Mouse (Mus musculus): Measurements from ENCODE around the gene Jund. TPM values are rescaled to one million over a fixed set of nuclear protein-coding genes. Genes with fewer than 3 reads are reported as not detected.
A peak's percentile ranks its signal among the peaks of the same experiment; 100 is the strongest.

Jund gene
- polyA plus RNA-seq, 1 experiment from 2014 or later = 61.7 TPM

- Histone ChIP-seq H3K4me1 (peaks cover 30% of the 10 kb centered on the region), H3K4me3 (no peak overlapping the region), H3K9me3 (0 out of 2 replicates have a peak, but pooled peaks cover 4% of the 10 kb centered on the region), H3K27me3 (replicated peaks; ENCODE audit: low read depth, poor library complexity, severe bottlenecking) (no peaks in the 10 kb centered on the region), H3K27ac (replicated peaks) (peak overlapping the region; percentile 54; the same call in 1 of the 2 replicates), H3K36me3 (replicated peaks) (no peaks in the 10 kb centered on the region)
- DNase-seq (ENCODE audit: low spot score) = no peak
- 61% methylated on average over 4 of the region's 4 CpGs for WGBS
These were observed 35.1 kb upstream of the Jund start for GRCm38 (mm10) chr8:70663691-70664090.

- Histone ChIP-seq H3K27ac (replicated peaks) (no peak overlapping the region), H3K27me3 (replicated peaks; ENCODE audit: low read depth, poor library complexity, severe bottlenecking) (no peaks in the 10 kb centered on the region), H3K9me3 (0 out of 2 replicates have a peak, but pooled peaks cover 4% of the 10 kb centered on the region), H3K4me1 (peaks cover 20% of the 10 kb centered on the region), H3K36me3 (replicated peaks) (no peaks in the 10 kb centered on the region), H3K4me3 (no peak overlapping the region)
- no peak for DNase-seq (ENCODE audit: low spot score)
- 84% methylated on average over 3 of the region's 3 CpGs for WGBS
These were observed 34.1 kb upstream of the Jund start for GRCm38 (mm10) chr8:70664631-70665030.

GRCm38 (mm10) chr8:70665599-70665998 lies 33.1 kb upstream of the Jund start:
- Histone ChIP-seq H3K27ac (replicated peaks) (peak overlapping the region; percentile 16), H3K9me3 (0 out of 2 replicates have a peak, but pooled peaks cover 4% of the 10 kb centered on the region), H3K27me3 (replicated peaks; ENCODE audit: low read depth, poor library complexity, severe bottlenecking) (no peaks in the 10 kb centered on the region), H3K4me1 (peaks cover 11% of the 10 kb centered on the region; the same call in 1 of the 2 replicates), H3K36me3 (replicated peaks) (no peaks in the 10 kb centered on the region), H3K4me3 (no peak overlapping the region)
- no peak for DNase-seq (ENCODE audit: low spot score)
- WGBS = 59% methylated on average over 2 of the region's 2 CpGs

- DNase-seq (ENCODE audit: low spot score) = no peak
- 78% methylated on average over 5 of the region's 5 CpGs for WGBS
- peaks cover 11% of the 10 kb centered on the region for H3K4me1 ChIP-seq
- H3K9me3 ChIP-seq = 0 out of 2 replicates have a peak, but pooled peaks cover 4% of the 10 kb centered on the region
- H3K4me3 ChIP-seq = no peak overlapping the region
- no peaks in the 10 kb centered on the region for H3K36me3 ChIP-seq (replicated peaks)
- no peaks in the 10 kb centered on the region for H3K27me3 ChIP-seq (replicated peaks; ENCODE audit: low read depth, poor library complexity, severe bottlenecking)
- no peak overlapping the region for H3K27ac ChIP-seq (replicated peaks)
These were observed 31.7 kb upstream of the Jund start for GRCm38 (mm10) chr8:70667071-70667470.

- H3K36me3 ChIP-seq (replicated peaks) = peaks cover 8% of the 10 kb centered on the region
- DNase-seq (ENCODE audit: low spot score) = no peak
- H3K9me3 ChIP-seq = 0 out of 2 replicates have a peak, but pooled peaks cover 4% of the 10 kb centered on the region
- no peaks in the 10 kb centered on the region for H3K27me3 ChIP-seq (replicated peaks; ENCODE audit: low read depth, poor library complexity, severe bottlenecking)
- WGBS = 61% methylated on average over 10 of the region's 10 CpGs
- H3K4me3 ChIP-seq = peak overlapping the region; percentile 67; the same call in 1 of the 2 replicates
- peaks cover 33% of the 10 kb centered on the region for H3K4me1 ChIP-seq
- H3K27ac ChIP-seq (replicated peaks) = peak overlapping the region; percentile 95
These were observed 27.0 kb upstream of the Jund start for GRCm38 (mm10) chr8:70671615-70672324.

- no peak for DNase-seq (ENCODE audit: low spot score)
- peaks cover 14% of the 10 kb centered on the region for H3K36me3 ChIP-seq (replicated peaks)
- H3K27me3 ChIP-seq (replicated peaks; ENCODE audit: low read depth, poor library complexity, severe bottlenecking) = no peaks in the 10 kb centered on the region
- WGBS = 40% methylated on average over 19 of the region's 19 CpGs
- H3K9me3 ChIP-seq = 0 out of 2 replicates have a peak, but pooled peaks cover 4% of the 10 kb centered on the region
- peaks cover 33% of the 10 kb centered on the region for H3K4me1 ChIP-seq
- H3K27ac ChIP-seq (replicated peaks) = peak overlapping the region; percentile 95
- H3K4me3 ChIP-seq = peak overlapping the region; percentile 67
These were observed 26.2 kb upstream of the Jund start for GRCm38 (mm10) chr8:70672325-70673078.

GRCm38 (mm10) chr8:70673079-70673856 lies 25.5 kb upstream of the Jund start, which contains the start of gene Lsm4:
Gene Lsm4 (plus strand): TSS chr8:70673248.
- H3K27me3 ChIP-seq (replicated peaks; ENCODE audit: low read depth, poor library complexity, severe bottlenecking) = no peaks in the 10 kb centered on the region
- 0 out of 2 replicates have a peak, but pooled peaks cover 1% of the 10 kb centered on the region for H3K9me3 ChIP-seq
- under 1% methylated on average over 60 of the region's 60 CpGs for WGBS
- H3K27ac ChIP-seq (replicated peaks) = peak within 1 kb of the TSS; percentile 95
- peak within 1 kb of the TSS; percentile 67 for H3K4me3 ChIP-seq
- peak; percentile 97 for DNase-seq (ENCODE audit: low spot score)
- H3K36me3 ChIP-seq (replicated peaks) = peaks cover 22% of the 10 kb centered on the region
- peaks cover 33% of the 10 kb centered on the region for H3K4me1 ChIP-seq

- Histone ChIP-seq H3K4me1 (peaks cover 33% of the 10 kb centered on the region), H3K4me3 (peak overlapping the region; percentile 67), H3K9me3 (no peaks in the 10 kb centered on the region), H3K36me3 (replicated peaks) (peaks cover 30% of the 10 kb centered on the region), H3K27ac (replicated peaks) (peak overlapping the region; percentile 95), H3K27me3 (replicated peaks; ENCODE audit: low read depth, poor library complexity, severe bottlenecking) (no peaks in the 10 kb centered on the region)
- WGBS = 87% methylated on average over 3 of the region's 3 CpGs
- DNase-seq (ENCODE audit: low spot score) = no peak
These were observed 24.6 kb upstream of the Jund start for GRCm38 (mm10) chr8:70674109-70674508.

- no peaks in the 10 kb centered on the region for H3K9me3 ChIP-seq
- 74% methylated on average over 4 of the region's 4 CpGs for WGBS
- no peaks in the 10 kb centered on the region for H3K27me3 ChIP-seq (replicated peaks; ENCODE audit: low read depth, poor library complexity, severe bottlenecking)
- DNase-seq (ENCODE audit: low spot score) = no peak
- peaks cover 36% of the 10 kb centered on the region for H3K36me3 ChIP-seq (replicated peaks)
- H3K4me1 ChIP-seq = peaks cover 37% of the 10 kb centered on the region
- peak overlapping the region; percentile 67 for H3K4me3 ChIP-seq
- H3K27ac ChIP-seq (replicated peaks) = peak overlapping the region; percentile 95
These were observed 24.0 kb upstream of the Jund start for GRCm38 (mm10) chr8:70674716-70675115.

GRCm38 (mm10) chr8:70675336-70675735 lies 23.4 kb upstream of the Jund start:
- Histone ChIP-seq H3K27ac (replicated peaks) (0 out of 2 replicates have a peak overlapping the region, but pooled peaks have one; percentile 95), H3K27me3 (replicated peaks; ENCODE audit: low read depth, poor library complexity, severe bottlenecking) (no peaks in the 10 kb centered on the region), H3K4me3 (no peak overlapping the region), H3K36me3 (replicated peaks) (peaks cover 43% of the 10 kb centered on the region), H3K4me1 (peaks cover 37% of the 10 kb centered on the region), H3K9me3 (no peaks in the 10 kb centered on the region)
- 85% methylated on average over 1 of the region's 1 CpGs for WGBS
- no peak for DNase-seq (ENCODE audit: low spot score)

- peaks cover 46% of the 10 kb centered on the region for H3K36me3 ChIP-seq (replicated peaks)
- no peak overlapping the region for H3K27ac ChIP-seq (replicated peaks)
- 94% methylated on average over 15 of the region's 15 CpGs for WGBS
- DNase-seq (ENCODE audit: low spot score) = no peak
- H3K27me3 ChIP-seq (replicated peaks; ENCODE audit: low read depth, poor library complexity, severe bottlenecking) = no peaks in the 10 kb centered on the region
- H3K9me3 ChIP-seq = no peaks in the 10 kb centered on the region
- peaks cover 39% of the 10 kb centered on the region for H3K4me1 ChIP-seq
- no peak overlapping the region for H3K4me3 ChIP-seq
These were observed 21.2 kb upstream of the Jund start for GRCm38 (mm10) chr8:70677451-70678080.

Data from embryonic facial prominence, embryonic 10.5 days (tissue).